Mouse (Mus musculus) hindbrain, embryonic 13.5 days (tissue): ENCODE data around the gene Asz1. TPM values are rescaled to one million over a fixed set of nuclear protein-coding genes. Genes with fewer than 3 reads are reported as not detected.
A peak's percentile ranks its signal among the peaks of the same experiment; 100 is the strongest.

ENCODE experiments used
- ATAC-seq: fragments of 200-750 bp; cut with Nextera tagmentation; 2 replicates; pipeline ENCODE4 v1.8.0; 2017; ENCODE audit warnings: moderate TSS enrichment; ENCODE audit not compliant: low FRiP score
- H3K27ac ChIP-seq: fragments of 300-500 bp; sonication (generic); 2 replicates; pipeline ENCODE4 v1.5.1; 2015; ENCODE audit warnings: inconsistent platforms, mild to moderate bottlenecking, moderate library complexity
- H3K27me3 ChIP-seq: fragments of 300-500 bp; sonication (generic); 2 replicates; pipeline ENCODE4 v1.6.1; 2015; ENCODE audit warnings: mild to moderate bottlenecking, inconsistent platforms
- H3K36me3 ChIP-seq: fragments of 300-500 bp; sonication (generic); 2 replicates; pipeline ENCODE4 v1.6.1; 2015; ENCODE audit warnings: mild to moderate bottlenecking, inconsistent platforms
- H3K4me1 ChIP-seq: fragments of 300-500 bp; sonication (generic); replicated peaks from 2 replicates; pipeline ENCODE4 v1.6.1; 2015; ENCODE audit warnings: inconsistent platforms
- H3K4me2 ChIP-seq: fragments of 300-500 bp; sonication (generic); 2 replicates; pipeline ENCODE4 v1.6.1; 2015; ENCODE audit warnings: inconsistent platforms, mild to moderate bottlenecking, moderate library complexity
- H3K4me3 ChIP-seq: fragments of 300-500 bp; sonication (generic); 2 replicates; pipeline ENCODE4 v1.5.1; 2015; ENCODE audit warnings: mild to moderate bottlenecking, inconsistent platforms
- H3K9ac ChIP-seq: fragments of 300-500 bp; sonication (generic); 2 replicates; pipeline ENCODE4 v1.6.1; 2015; ENCODE audit warnings: mild to moderate bottlenecking, inconsistent platforms
- H3K9me3 ChIP-seq: fragments of 300-500 bp; sonication (generic); 2 replicates; pipeline ENCODE4 v1.6.1; 2016; ENCODE audit warnings: inconsistent platforms
- WGBS: fragments of 180-500 bp; shearing (Covaris S2); methylation state at CpG from one replicate; pipeline ENCODE4 v1.1.7; 2015; 5-methylcytosine and 5-hydroxymethylcytosine counted together
- polyA plus RNA-seq: library from polyadenylated mRNA; unstranded; fragments of >200 nt; fragmentation: Nextera tagmentation; extraction: Ambion mirVana; gene quantifications from 2 replicates; pipeline ENCODE4 v1.2.1, GENCODE M21; 2015

Gene Asz1
- polyA plus RNA-seq, 1 experiment from 2014 or later: not detected

GRCm38 (mm10) chr6:18044299-18044698 lies 64.6 kb downstream of the Asz1 start:
- no peak overlapping the region for H3K9ac ChIP-seq
- no peaks in the 10 kb centered on the region for H3K27me3 ChIP-seq
- no peak overlapping the region for H3K4me3 ChIP-seq
- H3K9me3 ChIP-seq: no peaks in the 10 kb centered on the region
- H3K27ac ChIP-seq: no peak overlapping the region
- H3K4me1 ChIP-seq: no peaks in the 10 kb centered on the region
- no peak for ATAC-seq
- no peak overlapping the region for H3K4me2 ChIP-seq
- no peaks in the 10 kb centered on the region for H3K36me3 ChIP-seq
- 85% methylated on average over 4 of the region's 4 CpGs for WGBS

GRCm38 (mm10) chr6:18043172-18043571 lies 65.7 kb downstream of the Asz1 start:
- 84% methylated on average over 5 of the region's 5 CpGs for WGBS
- Histone ChIP-seq H3K4me2 (no peak overlapping the region), H3K27ac (no peak overlapping the region), H3K9me3 (no peaks in the 10 kb centered on the region), H3K36me3 (no peaks in the 10 kb centered on the region), H3K9ac (no peak overlapping the region), H3K4me1 (no peaks in the 10 kb centered on the region), H3K27me3 (no peaks in the 10 kb centered on the region), H3K4me3 (no peak overlapping the region)
- ATAC-seq: no peak

- 27% methylated on average over 6 of the region's 6 CpGs for WGBS
- H3K27me3 ChIP-seq: peaks cover 50% of the 10 kb centered on the region
- peaks cover 26% of the 10 kb centered on the region for H3K4me1 ChIP-seq
- peak overlapping the region; percentile 93 for H3K4me2 ChIP-seq
- H3K36me3 ChIP-seq: no peaks in the 10 kb centered on the region
- no peaks in the 10 kb centered on the region for H3K9me3 ChIP-seq
- ATAC-seq: no peak
- peak overlapping the region; percentile 48 for H3K4me3 ChIP-seq
- no peak overlapping the region for H3K27ac ChIP-seq
- no peak overlapping the region for H3K9ac ChIP-seq
Measured at GRCm38 (mm10) chr6:18032271-18032670, 76.6 kb downstream of the Asz1 start.

GRCm38 (mm10) chr6:18031509-18032010 lies 77.3 kb downstream of the Asz1 start:
- Histone ChIP-seq H3K27ac (no peak overlapping the region), H3K36me3 (no peaks in the 10 kb centered on the region), H3K4me1 (peaks cover 26% of the 10 kb centered on the region), H3K27me3 (peaks cover 50% of the 10 kb centered on the region), H3K9me3 (no peaks in the 10 kb centered on the region), H3K4me3 (peak overlapping the region; percentile 48), H3K9ac (peak overlapping the region; percentile 63), H3K4me2 (peak overlapping the region; percentile 93)
- peak; percentile 67 for ATAC-seq
- under 1% methylated on average over 27 of the region's 29 CpGs for WGBS

- Histone ChIP-seq H3K9ac (peak overlapping the region; percentile 63), H3K4me3 (peak overlapping the region; percentile 48), H3K4me1 (peaks cover 26% of the 10 kb centered on the region), H3K36me3 (no peaks in the 10 kb centered on the region), H3K27ac (no peak overlapping the region), H3K27me3 (peaks cover 50% of the 10 kb centered on the region), H3K4me2 (peak overlapping the region; percentile 93), H3K9me3 (no peaks in the 10 kb centered on the region)
- ATAC-seq: peak; percentile 25
- WGBS: 7% methylated on average over 12 of the region's 12 CpGs
Measured at GRCm38 (mm10) chr6:18030868-18031508, 77.9 kb downstream of the Asz1 start.

- H3K4me1 ChIP-seq: peaks cover 26% of the 10 kb centered on the region
- ATAC-seq: peak; percentile 64
- WGBS: under 1% methylated on average over 47 of the region's 47 CpGs
Measured at GRCm38 (mm10) chr6:18029746-18030656, 78.9 kb downstream of the Asz1 start, which contains the start of gene Wnt2. TSS of gene Wnt2 (minus strand) at chr6:18030585.

GRCm38 (mm10) chr6:18024133-18024794 lies 84.6 kb downstream of the Asz1 start:
- no peak for ATAC-seq
- no peak overlapping the region for H3K4me3 ChIP-seq
- peaks cover 14% of the 10 kb centered on the region for H3K27me3 ChIP-seq
- H3K36me3 ChIP-seq: no peaks in the 10 kb centered on the region
- H3K4me2 ChIP-seq: no peak overlapping the region
- WGBS: 65% methylated on average over 8 of the region's 8 CpGs
- H3K9ac ChIP-seq: no peak overlapping the region
- H3K9me3 ChIP-seq: no peaks in the 10 kb centered on the region
- H3K4me1 ChIP-seq: no peaks in the 10 kb centered on the region
- H3K27ac ChIP-seq: no peak overlapping the region

More at GRCm38 (mm10) chr6:18029746-18030656, 78.9 kb downstream of the Asz1 start, which contains the start of gene Wnt2:
- no peaks in the 10 kb centered on the region for H3K36me3 ChIP-seq
- peak within 1 kb of the TSS; percentile 93 for H3K4me2 ChIP-seq
- H3K9ac ChIP-seq: peak within 1 kb of the TSS; percentile 63
- H3K27ac ChIP-seq: no peak within 1 kb of the TSS
- H3K27me3 ChIP-seq: peaks cover 50% of the 10 kb centered on the region
- H3K4me3 ChIP-seq: peak within 1 kb of the TSS; percentile 48
- no peaks in the 10 kb centered on the region for H3K9me3 ChIP-seq

GRCm38 (mm10) chr6:18013346-18013745 lies 95.5 kb downstream of the Asz1 start:
- Histone ChIP-seq H3K27me3 (no peaks in the 10 kb centered on the region), H3K9me3 (no peaks in the 10 kb centered on the region), H3K9ac (no peak overlapping the region), H3K4me2 (no peak overlapping the region), H3K4me1 (no peaks in the 10 kb centered on the region), H3K27ac (no peak overlapping the region), H3K4me3 (no peak overlapping the region), H3K36me3 (no peaks in the 10 kb centered on the region)
- no peak for ATAC-seq
- WGBS: 81% methylated on average over 7 of the region's 7 CpGs

- no peak overlapping the region for H3K9ac ChIP-seq
- H3K4me2 ChIP-seq: no peak overlapping the region
- no peak overlapping the region for H3K27ac ChIP-seq
- no peaks in the 10 kb centered on the region for H3K9me3 ChIP-seq
- H3K27me3 ChIP-seq: no peaks in the 10 kb centered on the region
- no peaks in the 10 kb centered on the region for H3K4me1 ChIP-seq
- ATAC-seq: no peak
- H3K36me3 ChIP-seq: no peaks in the 10 kb centered on the region
- WGBS: 82% methylated on average over 3 of the region's 3 CpGs
- no peak overlapping the region for H3K4me3 ChIP-seq
Measured at GRCm38 (mm10) chr6:18007356-18007755, 101.5 kb downstream of the Asz1 start.

GRCm38 (mm10) chr6:18002065-18002464 lies 106.8 kb downstream of the Asz1 start:
- Histone ChIP-seq H3K27me3 (no peaks in the 10 kb centered on the region), H3K36me3 (no peaks in the 10 kb centered on the region), H3K4me3 (no peak overlapping the region), H3K4me2 (no peak overlapping the region), H3K27ac (no peak overlapping the region), H3K9me3 (no peaks in the 10 kb centered on the region), H3K9ac (no peak overlapping the region), H3K4me1 (no peaks in the 10 kb centered on the region)
- ATAC-seq: no peak
- WGBS: 90% methylated on average over 6 of the region's 6 CpGs
